Mouse (Mus musculus) CH12.LX (cell line): ENCODE data around the gene Syk. TPM values are rescaled to one million over a fixed set of nuclear protein-coding genes. Genes with fewer than 3 reads are reported as not detected.

Experiments used
- DNase-seq: peaks from one replicate; pipeline ENCODE4 v3.0.0-alpha.2; 2013; ENCODE audit errors: extremely low read depth
- H3K27ac ChIP-seq: 2 replicates; pipeline ENCODE4 v1.5.1; 2012; ENCODE audit warnings: low read depth, mild to moderate bottlenecking, control low read depth, moderate library complexity; ENCODE audit not compliant: insufficient read depth
- H3K27me3 ChIP-seq: replicated peaks from 2 replicates; pipeline ENCODE3; 2012; ENCODE audit warnings: inconsistent platforms
- H3K36me3 ChIP-seq, 2 experiments: replicated peaks in 1 of 2; 2 replicates each; pipeline versions ENCODE3 to v1.6.1; 2012; ENCODE audit warnings: inconsistent platforms in 1 of 2, low read length in 1 of 2, mild to moderate bottlenecking in 1 of 2, mixed read lengths in 1 of 2, moderate library complexity in 1 of 2; ENCODE audit not compliant: control insufficient read depth in 1 of 2, insufficient read depth in 1 of 2
- H3K4me1 ChIP-seq, 2 experiments: 2 replicates each; pipeline ENCODE4 v1.6.1; 2012; ENCODE audit warnings: inconsistent platforms in 1 of 2, moderate library complexity in 1 of 2; ENCODE audit not compliant: insufficient read depth in 2 of 2, control insufficient read depth in 1 of 2
- H3K4me2 ChIP-seq: 2 replicates; pipeline ENCODE4 v1.6.1; 2012; ENCODE audit warnings: low read depth, mild to moderate bottlenecking, control low read depth; ENCODE audit not compliant: poor library complexity, insufficient read depth, severe bottlenecking
- H3K4me3 ChIP-seq, 3 experiments: fragments of 150-350 bp in 1 of 3; sonication (generic) in 1 of 3; replicated peaks in 1 of 3; 2 replicates each; pipeline versions ENCODE3 to v1.5.1; 2011 to 2012; ENCODE audit warnings: low read depth in 2 of 3, low read length in 2 of 3, mild to moderate bottlenecking in 2 of 3, moderate library complexity in 2 of 3, control low read depth in 1 of 3, improper control_type of control experiment in 1 of 3, inconsistent platforms in 1 of 3, mixed read lengths in 1 of 3; ENCODE audit not compliant: poor library complexity in 1 of 3
- H3K79me2 ChIP-seq: replicated peaks from 2 replicates; pipeline ENCODE4 v1.6.1; 2012; ENCODE audit warnings: mild to moderate bottlenecking, moderate library complexity; ENCODE audit not compliant: control insufficient read depth, poor library complexity, insufficient read depth, severe bottlenecking; ENCODE audit errors: extremely low read depth
- H3K9ac ChIP-seq: 2 replicates; pipeline ENCODE4 v1.6.1; 2012; ENCODE audit warnings: low read depth, mild to moderate bottlenecking, control low read depth, moderate library complexity; ENCODE audit not compliant: insufficient read depth
- H3K9me3 ChIP-seq: replicated peaks from 2 replicates; pipeline ENCODE3; 2012; ENCODE audit warnings: low read length, inconsistent platforms, mixed read lengths
- BHLHE40 ChIP-seq: IDR thresholded peaks from 2 replicates; pipeline ENCODE4 v1.6.1; 2011; ENCODE audit warnings: mild to moderate bottlenecking, low read depth, low read length, improper control_type of control experiment
- CHD1 ChIP-seq: IDR thresholded peaks from 2 replicates; pipeline ENCODE4 v1.6.1; 2012; ENCODE audit warnings: low read depth, low read length, improper control_type of control experiment, inconsistent platforms
- CHD2 ChIP-seq: IDR thresholded peaks from 2 replicates; pipeline ENCODE4 v1.6.1; 2011; ENCODE audit warnings: low read length, improper control_type of control experiment
- EP300 ChIP-seq: IDR thresholded peaks from 2 replicates; pipeline ENCODE4 v1.6.1; 2011; ENCODE audit warnings: low read length, improper control_type of control experiment
- ETS1 ChIP-seq: conservative IDR thresholded peaks from 2 replicates; pipeline ENCODE4 v1.6.1; 2012; ENCODE audit warnings: low read depth, mild to moderate bottlenecking, inconsistent platforms, low read length, improper control_type of control experiment, moderate library complexity
- IRF4 ChIP-seq: IDR thresholded peaks from 2 replicates; pipeline ENCODE4 v1.6.1; 2014; ENCODE audit warnings: low read depth, mild to moderate bottlenecking, inconsistent platforms, low read length, improper control_type of control experiment
- MAX ChIP-seq: IDR thresholded peaks from 2 replicates; pipeline ENCODE4 v1.6.1; 2011; ENCODE audit warnings: low read length, improper control_type of control experiment
- MEF2A ChIP-seq: IDR thresholded peaks from 2 replicates; pipeline ENCODE4 v1.6.1; 2014; ENCODE audit warnings: low read depth, mild to moderate bottlenecking, inconsistent platforms, low read length, improper control_type of control experiment, borderline replicate concordance
- MXI1 ChIP-seq: IDR thresholded peaks from 2 replicates; pipeline ENCODE4 v1.6.1; 2011; ENCODE audit warnings: mild to moderate bottlenecking, low read depth, low read length, improper control_type of control experiment
- PAX5 ChIP-seq: IDR thresholded peaks from 2 replicates; pipeline ENCODE4 v1.6.1; 2012; ENCODE audit warnings: low read length, inconsistent platforms, mixed read lengths
- POLR2A ChIP-seq: IDR thresholded peaks from 2 replicates; pipeline ENCODE4 v1.6.1; 2011; ENCODE audit warnings: low read depth, mild to moderate bottlenecking, improper control_type of control experiment, low read length
- SIN3A ChIP-seq: IDR thresholded peaks from 2 replicates; pipeline ENCODE4 v1.6.1; 2012; ENCODE audit warnings: low read length, improper control_type of control experiment, inconsistent platforms
- SMC3 ChIP-seq: IDR thresholded peaks from 2 replicates; pipeline ENCODE4 v1.6.1; 2011; ENCODE audit warnings: low read depth, low read length, improper control_type of control experiment
- TCF12 ChIP-seq: IDR thresholded peaks from 2 replicates; pipeline ENCODE4 v1.6.1; 2014; ENCODE audit warnings: low read depth, mild to moderate bottlenecking, inconsistent platforms, low read length, improper control_type of control experiment
- USF1 ChIP-seq: IDR thresholded peaks from 2 replicates; pipeline ENCODE4 v1.6.1; 2014; ENCODE audit warnings: low read depth, mild to moderate bottlenecking, inconsistent platforms, low read length, improper control_type of control experiment
- USF2 ChIP-seq: conservative IDR thresholded peaks from 2 replicates; pipeline ENCODE4 v1.6.1; 2011; ENCODE audit warnings: low read depth, low read length, improper control_type of control experiment
- ZKSCAN1 ChIP-seq: IDR thresholded peaks from 2 replicates; pipeline ENCODE4 v1.6.1; 2012; ENCODE audit warnings: low read depth, inconsistent platforms, low read length, improper control_type of control experiment, borderline replicate concordance
- dilution Hi-C: fragments of 300-500 bp; cut with MboI; formaldehyde crosslinking; loops from 2 replicates; pipeline ENCODE4 v1.14.3; 2020; ENCODE audit warnings: low sequenced_read_pairs; ENCODE audit not compliant: extremely low pct_unique_long_range_greater_than_20kb, extremely low pct_ligation_motif_present
- in situ Hi-C: fragments of 300-500 bp; cut with MboI; formaldehyde crosslinking; loops from 3 replicates; pipeline ENCODE4 v1.14.3; 2019; ENCODE audit warnings: low sequenced_read_pairs, low pct_ligation_motif_present, low pct_unique_long_range_greater_than_20kb, mixed read lengths
- polyA plus RNA-seq: library from polyadenylated mRNA; unstranded; fragments of >175 nt; gene quantifications from 2 replicates; pipeline ENCODE4 v1.2.1, GENCODE M21; 2012; ENCODE audit warnings: low read depth; ENCODE audit not compliant: insufficient read length
- total RNA-seq, 2 experiments: library from RNA; depleted of rRNA; stranded (reverse); fragments of 300-350 nt in 1 of 2; fragments of >200 nt in 1 of 2; gene quantifications; 2 replicates each; pipeline ENCODE4 v1.2.3; 2012 to 2014

Gene Syk
- total and polyA plus RNA-seq, 3 experiments, result 117 to 185 (median 163) TPM

GRCm38 (mm10) chr13:52582506-52582877 is 481 bp upstream of the Syk start:
- in situ Hi-C loops, result no loop called here
- Histone ChIP-seq H3K36me3 (no peaks in the 10 kb centered on the region), H3K4me3 (peak overlapping the region in 1 of 3 experiments; percentile 63), H3K4me2 (peak overlapping the region; percentile 39), H3K79me2 (peaks cover 25% of the 10 kb centered on the region), H3K9ac (peak overlapping the region; percentile 96), H3K4me1 (peaks cover 17 to 37% of the 10 kb centered on the region in 2 experiments), H3K27me3 (no peaks in the 10 kb centered on the region), H3K9me3 (peaks cover 12% of the 10 kb centered on the region), H3K27ac (peak overlapping the region; percentile 85)
- DNase-seq, result no peak
- dilution Hi-C loops, result no loop called here
- no peak for TF ChIP-seq IRF4
- 0 out of 2 replicates have a peak, but pooled peaks have one; percentile 12 for TF ChIP-seq MEF2A
- no peak for TF ChIP-seq USF2
- no peak for TF ChIP-seq USF1

GRCm38 (mm10) chr13:52583943-52584562 is 1.1 kb downstream of the Syk start:
- dilution Hi-C loops, result no loop called here
- H3K27ac ChIP-seq, result no peak overlapping the region
- H3K4me1 ChIP-seq, result peaks cover 7 to 27% of the 10 kb centered on the region in 2 experiments
- peak overlapping the region; percentile 84 for H3K4me2 ChIP-seq
- peaks cover 12% of the 10 kb centered on the region for H3K9me3 ChIP-seq
- H3K4me3 ChIP-seq, result peak overlapping the region; percentile 46 to 65 (median 48)
- H3K36me3 ChIP-seq, result no peaks in the 10 kb centered on the region
- peaks cover 37% of the 10 kb centered on the region for H3K79me2 ChIP-seq
- no peaks in the 10 kb centered on the region for H3K27me3 ChIP-seq
- TF ChIP-seq SMC3 (no peak), MXI1 (no peak), ZKSCAN1 (no peak), CHD1 (peak; percentile 91; the same call in 1 of the 2 replicates), CHD2 (no peak), POLR2A (no peak), BHLHE40 (peak; percentile 82), SIN3A (no peak), USF1 (peak; percentile 23; the same call in 1 of the 2 replicates), TCF12 (0 out of 2 replicates have a peak, but pooled peaks have one; percentile 3), MAX (0 out of 2 replicates have a peak, but pooled peaks have one; percentile 5), EP300 (0 out of 2 replicates have a peak, but pooled peaks have one; percentile 16), ETS1 (peak; percentile 28; the same call in 1 of the 2 replicates), PAX5 (no peak)
- H3K9ac ChIP-seq, result peak overlapping the region; percentile 96
- in situ Hi-C loops, result no loop called here
- no peak for DNase-seq
